Mouse (Mus musculus) spleen, adult 2 months (tissue): ENCODE measurements around the gene Coro2b. TPM values are rescaled to one million over a fixed set of nuclear protein-coding genes. Genes with fewer than 3 reads are reported as not detected.

Source experiments
- DNase-seq, 2 experiments: peaks; one replicate each; pipeline versions ENCODE4 v3.0.0 to v3.0.0-alpha.2; 2012 to 2021; ENCODE audit warnings: low spot score in 2 of 2, low read depth in 1 of 2
- H3K27ac ChIP-seq: fragments of 200-500 bp; 2 replicates; pipeline ENCODE4 v1.5.1; 2012; ENCODE audit warnings: low read length, inconsistent platforms; ENCODE audit not compliant: insufficient read depth
- H3K27me3 ChIP-seq: fragments of 200-500 bp; 2 replicates; pipeline ENCODE4 v1.6.1; 2012; ENCODE audit warnings: mild to moderate bottlenecking, moderate library complexity, low read length, inconsistent platforms; ENCODE audit not compliant: control insufficient read depth, insufficient read depth
- H3K36me3 ChIP-seq: fragments of 200-500 bp; 2 replicates; pipeline ENCODE4 v1.6.1; 2012; ENCODE audit warnings: mild to moderate bottlenecking, low read length, inconsistent platforms; ENCODE audit not compliant: control insufficient read depth, insufficient read depth
- H3K4me1 ChIP-seq: fragments of 200-500 bp; 2 replicates; pipeline ENCODE4 v1.6.1; 2011; ENCODE audit warnings: inconsistent platforms; ENCODE audit not compliant: control insufficient read depth, insufficient read depth, insufficient read length
- H3K4me3 ChIP-seq: fragments of 200-500 bp; 2 replicates; pipeline ENCODE4 v1.5.1; 2011; ENCODE audit warnings: mild to moderate bottlenecking, inconsistent platforms; ENCODE audit not compliant: insufficient read depth, insufficient read length; ENCODE audit errors: extremely low read depth
- CTCF ChIP-seq: fragments of 200-500 bp; IDR thresholded peaks from 2 replicates; pipeline ENCODE4 v1.5.1; 2011; ENCODE audit warnings: mild to moderate bottlenecking, inconsistent platforms; ENCODE audit not compliant: insufficient read depth, insufficient read length, insufficient replicate concordance; ENCODE audit errors: extremely low read depth
- POLR2A ChIP-seq: fragments of 200-500 bp; IDR thresholded peaks from 2 replicates; pipeline ENCODE4 v1.6.1; 2011; ENCODE audit warnings: low read depth, low read length, inconsistent platforms
- WGBS: fragments of 180-500 bp; shearing (Covaris S2); methylation state at CpG from one replicate; pipeline ENCODE4 v1.1.7; 2018; 5-methylcytosine and 5-hydroxymethylcytosine counted together
- polyA plus RNA-seq: library from polyadenylated mRNA; depleted of rRNA; stranded (reverse); fragments of >200 nt; gene quantifications from 2 replicates; pipeline ENCODE4 v1.2.3, GENCODE M21; 2012

Coro2b gene
- polyA plus RNA-seq, 1 experiment = 3.5 TPM

GRCm38 (mm10) chr9:62406423-62407013 is 130.3 kb downstream of the Coro2b start:
- Histone ChIP-seq H3K4me1 (no peaks in the 10 kb centered on the region), H3K4me3 (no peak overlapping the region), H3K27ac (no peak overlapping the region), H3K27me3 (no peaks in the 10 kb centered on the region), H3K36me3 (no peaks in the 10 kb centered on the region)
- WGBS = 69% methylated on average over 7 of the region's 7 CpGs
- TF ChIP-seq CTCF (no peak), POLR2A (no peak)
- DNase-seq = no peak

DNA sequence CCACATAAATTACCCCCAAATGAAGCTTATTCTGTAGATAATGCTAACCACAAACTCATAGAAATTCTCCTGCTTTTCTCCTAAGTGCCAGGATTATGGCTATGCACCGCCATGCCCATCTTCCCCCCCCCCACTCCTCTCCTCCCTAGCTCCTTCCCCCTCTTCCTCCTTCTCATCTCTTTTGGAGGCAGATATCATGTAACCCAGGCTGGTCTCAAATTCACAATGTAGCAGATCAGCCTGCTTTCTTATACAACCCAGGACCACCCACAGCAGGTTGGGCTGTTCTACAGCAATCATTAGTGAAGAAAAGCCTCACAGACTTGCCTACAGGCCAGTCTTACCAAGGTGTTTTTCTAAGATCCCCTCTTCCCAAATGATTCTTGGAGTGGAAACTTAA is 135.3 kb downstream of the Coro2b start:
- no peaks in the 10 kb centered on the region for H3K36me3 ChIP-seq
- no peaks in the 10 kb centered on the region for H3K27me3 ChIP-seq
- H3K4me3 ChIP-seq = no peak overlapping the region
- 95% methylated on average over 1 of the region's 1 CpGs for WGBS
- H3K4me1 ChIP-seq = no peaks in the 10 kb centered on the region
- no peak for DNase-seq
- no peak overlapping the region for H3K27ac ChIP-seq
- TF ChIP-seq POLR2A (no peak), CTCF (no peak)

- TF ChIP-seq POLR2A (no peak), CTCF (no peak)
- H3K4me1 ChIP-seq = no peaks in the 10 kb centered on the region
Measured at GRCm38 (mm10) chr9:62400531-62401170, 136.2 kb downstream of the Coro2b start.

DNA sequence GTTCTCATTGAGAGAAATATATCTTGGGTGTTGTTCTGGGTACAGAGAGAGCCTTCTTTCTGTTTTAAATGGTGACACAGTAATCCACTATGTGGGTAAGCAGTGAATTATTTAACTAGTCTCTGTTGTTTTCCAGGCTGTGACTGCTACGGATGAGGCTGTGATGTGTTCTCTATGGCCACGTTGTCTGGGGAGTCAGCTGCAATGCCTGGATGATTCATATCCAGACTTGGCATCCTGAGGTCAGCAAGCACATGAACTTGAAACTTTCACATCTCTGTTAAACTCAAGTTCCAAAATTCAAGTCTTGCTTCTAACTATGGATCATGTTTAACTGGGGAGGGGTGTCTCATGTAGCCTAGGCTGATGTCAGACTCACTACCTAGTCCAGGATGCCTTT is 142.7 kb downstream of the Coro2b start:
- TF ChIP-seq POLR2A (no peak), CTCF (no peak)
- no peak for DNase-seq
- H3K4me3 ChIP-seq = no peak overlapping the region
- no peak overlapping the region for H3K27ac ChIP-seq
- 79% methylated on average over 2 of the region's 2 CpGs for WGBS
- H3K36me3 ChIP-seq = no peaks in the 10 kb centered on the region
- H3K4me1 ChIP-seq = no peaks in the 10 kb centered on the region
- H3K27me3 ChIP-seq = no peaks in the 10 kb centered on the region

More at GRCm38 (mm10) chr9:62400531-62401170, 136.2 kb downstream of the Coro2b start:
- H3K27ac ChIP-seq = no peak overlapping the region
- no peak overlapping the region for H3K4me3 ChIP-seq
- no peaks in the 10 kb centered on the region for H3K36me3 ChIP-seq
- H3K27me3 ChIP-seq = no peaks in the 10 kb centered on the region
- 35% methylated on average over 11 of the region's 11 CpGs for WGBS
- DNase-seq = no peak

DNA sequence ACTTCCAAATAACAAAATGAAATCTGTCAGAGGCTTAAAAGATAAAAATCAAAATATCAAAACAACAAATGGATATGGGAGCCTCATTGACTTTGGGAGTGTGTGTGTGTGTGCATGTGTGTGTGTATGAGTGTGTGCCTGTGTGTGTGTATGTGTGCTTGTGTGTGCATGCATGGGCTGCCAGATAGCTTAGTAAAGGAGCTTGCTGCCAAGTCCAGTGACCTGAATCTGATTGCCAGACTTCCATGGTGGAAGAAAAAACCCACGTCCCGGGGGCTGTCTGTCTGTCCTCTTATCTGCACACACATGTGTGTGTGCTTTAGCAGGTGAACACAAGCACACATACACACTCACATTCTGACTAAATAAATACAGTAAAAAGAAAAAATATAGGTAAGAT is 143.3 kb downstream of the Coro2b start:
- Histone ChIP-seq H3K27me3 (no peaks in the 10 kb centered on the region), H3K4me3 (no peak overlapping the region), H3K36me3 (no peaks in the 10 kb centered on the region), H3K27ac (no peak overlapping the region), H3K4me1 (no peaks in the 10 kb centered on the region)
- 70% methylated on average over 2 of the region's 2 CpGs for WGBS
- no peak for DNase-seq
- TF ChIP-seq CTCF (no peak), POLR2A (no peak)

- H3K4me3 ChIP-seq = no peak overlapping the region
- no peaks in the 10 kb centered on the region for H3K4me1 ChIP-seq
- WGBS = 62% methylated on average over 9 of the region's 9 CpGs
- TF ChIP-seq POLR2A (no peak), CTCF (no peak)
- no peak for DNase-seq
- no peaks in the 10 kb centered on the region for H3K36me3 ChIP-seq
- no peak overlapping the region for H3K27ac ChIP-seq
- no peaks in the 10 kb centered on the region for H3K27me3 ChIP-seq
Measured at GRCm38 (mm10) chr9:62389735-62390134, 147.1 kb downstream of the Coro2b start.
